Mouse (Mus musculus) heart, adult 18-20 months (tissue): ENCODE measurements around the gene Adgrl2. TPM values are rescaled to one million over a fixed set of nuclear protein-coding genes. Genes with fewer than 3 reads are reported as not detected.
A peak's percentile ranks its signal among the peaks of the same experiment; 100 is the strongest.

Experiments used
- DNase-seq, 2 experiments: peaks; one replicate each; pipeline ENCODE4 v3.0.0; 2021 to 2022; ENCODE audit warnings: mixed read lengths in 1 of 2
- total RNA-seq, 2 experiments: library from RNA; stranded (reverse); gene quantifications; 2 replicates each; pipeline ENCODE4 v1.2.3; 2021

Gene Adgrl2
- total RNA-seq, 2 experiments from 2014 or later = 45.9 to 50.0 TPM

GRCm38 (mm10) chr3:148821632-148822031 lies 168.7 kb downstream of the Adgrl2 start:
- no peak for DNase-seq

- no peak for DNase-seq
Observed at GRCm38 (mm10) chr3:148819323-148820046, 170.9 kb downstream of the Adgrl2 start.

GRCm38 (mm10) chr3:148818414-148819105 lies 171.8 kb downstream of the Adgrl2 start:
- no peak for DNase-seq

GRCm38 (mm10) chr3:148817491-148817890 lies 172.9 kb downstream of the Adgrl2 start:
- DNase-seq = no peak

- DNase-seq = no peak
Observed at GRCm38 (mm10) chr3:148813121-148813520, 177.2 kb downstream of the Adgrl2 start.

- DNase-seq = no peak
Observed at GRCm38 (mm10) chr3:148812059-148812458, 178.3 kb downstream of the Adgrl2 start.

- DNase-seq = peak; percentile 4 to 27
Observed at GRCm38 (mm10) chr3:148806977-148807376, 183.4 kb downstream of the Adgrl2 start.

- no peak for DNase-seq
Observed at GRCm38 (mm10) chr3:148793286-148793913, 197.0 kb downstream of the Adgrl2 start.

- no peak for DNase-seq
Observed at GRCm38 (mm10) chr3:148770310-148770709, 220.0 kb downstream of the Adgrl2 start.
